8 mouse cellular contexts compared by ENCODE assay signal in genomic region chr11:97536083-97536747, GRCm38 (mm10). TPM values are rescaled to one million over a fixed set of nuclear protein-coding genes. Genes with fewer than 3 reads are reported as not detected.
DNase-seq lines count a peak whose midpoint lies in the region; ATAC-seq and TF ChIP-seq lines count a peak whose summit lies in the region.

No protein-coding gene starts in this region.

- no peak for TF ChIP-seq EP300 in heart, adult 2 months (IDR thresholded peaks at IDR 0.05; ENCODE audit: insufficient read depth, low read depth, low read length)

- no peak for DNase-seq in heart, adult 2 months
- DNase-seq in brain, adult 2 months (ENCODE audit: low read depth, low spot score) = peak; percentile 57
- no peak for DNase-seq in liver, embryonic 13.5 days
- DNase-seq in right cerebral cortex, postnatal 10 days (ENCODE audit: low spot score in 2 of 2) = no peak
- DNase-seq in lung, adult 2 months = no peak
- no peak for DNase-seq in testis, postnatal 14 days (ENCODE audit: low spot score)

- no peak for TF ChIP-seq POLR2A in heart, adult 2 months (IDR thresholded peaks at IDR 0.05; ENCODE audit: insufficient read depth, low read depth, low read length)
- no peak for TF ChIP-seq POLR2A in lung, adult 2 months (IDR thresholded peaks at IDR 0.05; ENCODE audit: borderline replicate concordance, extremely low read depth, low read depth, low read length)

- no peak for TF ChIP-seq CTCF in heart, adult 2 months (IDR thresholded peaks at IDR 0.05)
- no peak for TF ChIP-seq CTCF in lung, adult 2 months (IDR thresholded peaks at IDR 0.05; ENCODE audit: insufficient read depth, low read length)

- WGBS in heart, embryonic 13.5 days = 11% methylated on average over 35 of the region's 35 CpGs
- 9% methylated on average over 35 of the region's 35 CpGs for WGBS in heart, adult 2 months
- 29% methylated on average over 35 of the region's 35 CpGs for WGBS in forebrain, embryonic 13.5 days
- 10% methylated on average over 35 of the region's 35 CpGs for WGBS in liver, embryonic 13.5 days (ENCODE audit: insufficient replicate concordance)
- WGBS in lung, adult 2 months = 25% methylated on average over 35 of the region's 35 CpGs

- intact Hi-C loops in heart, adult 2 months (cut with DNase I) = no loop called here

- H3K9ac ChIP-seq in heart, embryonic 13.5 days = peak overlapping the region; percentile 72
- no peak overlapping the region for H3K9ac ChIP-seq in heart, adult 2 months (ENCODE audit: low read depth, low read length)
- H3K9ac ChIP-seq in forebrain, embryonic 13.5 days = 0 out of 2 replicates have a peak overlapping the region, but pooled peaks have one; percentile 58
- no peak overlapping the region for H3K9ac ChIP-seq in liver, embryonic 13.5 days

- H3K4me1 ChIP-seq in heart, embryonic 13.5 days = peaks cover 43% of the 10 kb centered on the region
- H3K4me1 ChIP-seq in heart, adult 2 months (ENCODE audit: control insufficient read depth, insufficient read depth, low read length) = no peaks in the 10 kb centered on the region
- H3K4me1 ChIP-seq in forebrain, embryonic 13.5 days = peaks cover 75% of the 10 kb centered on the region
- H3K4me1 ChIP-seq in liver, embryonic 13.5 days (replicated peaks) = peaks cover 37% of the 10 kb centered on the region
- H3K4me1 ChIP-seq in lung, adult 2 months (ENCODE audit: control insufficient read depth, insufficient read depth, low read length) = peaks cover 6% of the 10 kb centered on the region; the same call in 1 of the 2 replicates

- no peaks in the 10 kb centered on the region for H3K36me3 ChIP-seq in heart, embryonic 13.5 days
- no peaks in the 10 kb centered on the region for H3K36me3 ChIP-seq in heart, adult 2 months (ENCODE audit: control insufficient read depth, insufficient read depth, low read length)
- H3K36me3 ChIP-seq in forebrain, embryonic 13.5 days (ENCODE audit: poor library complexity, severe bottlenecking) = peaks cover 26% of the 10 kb centered on the region
- no peaks in the 10 kb centered on the region for H3K36me3 ChIP-seq in liver, embryonic 13.5 days

- no peaks in the 10 kb centered on the region for H3K79me2 ChIP-seq in heart, adult 2 months (replicated peaks; ENCODE audit: control insufficient read depth, insufficient read depth, low read length)

- ATAC-seq in heart, embryonic 13.5 days (ENCODE audit: extremely low read depth, insufficient number of reproducible peaks, low FRiP score, low TSS enrichment) = no peak
- no peak for ATAC-seq in forebrain, embryonic 13.5 days
- no peak for ATAC-seq in liver, embryonic 13.5 days (ENCODE audit: low read depth)

- H3K4me3 ChIP-seq in heart, embryonic 13.5 days = peak overlapping the region; percentile 53
- H3K4me3 ChIP-seq in heart, adult 2 months = no peak overlapping the region
- peak overlapping the region; percentile 30 for H3K4me3 ChIP-seq in forebrain, embryonic 13.5 days
- peak overlapping the region; percentile 35; the same call in 1 of the 2 replicates for H3K4me3 ChIP-seq in liver, embryonic 13.5 days (replicated peaks)
- no peak overlapping the region for H3K4me3 ChIP-seq in lung, adult 2 months (replicated peaks; ENCODE audit: extremely low read depth, low read depth, low read length)

- peak overlapping the region; percentile 77 for H3K4me2 ChIP-seq in heart, embryonic 13.5 days
- H3K4me2 ChIP-seq in forebrain, embryonic 13.5 days = peak overlapping the region; percentile 63
- peak overlapping the region; percentile 53; the same call in 1 of the 2 replicates for H3K4me2 ChIP-seq in liver, embryonic 13.5 days

- no peak overlapping the region for H3K27ac ChIP-seq in heart, embryonic 13.5 days (replicated peaks)
- no peak overlapping the region for H3K27ac ChIP-seq in heart, adult 2 months
- H3K27ac ChIP-seq in forebrain, embryonic 13.5 days = no peak overlapping the region
- no peak overlapping the region for H3K27ac ChIP-seq in liver, embryonic 13.5 days

- H3K9me3 ChIP-seq in heart, embryonic 13.5 days = no peaks in the 10 kb centered on the region
- H3K9me3 ChIP-seq in forebrain, embryonic 13.5 days (replicated peaks) = no peaks in the 10 kb centered on the region
- no peaks in the 10 kb centered on the region for H3K9me3 ChIP-seq in liver, embryonic 13.5 days (replicated peaks)

- peaks cover 97% of the 10 kb centered on the region for H3K27me3 ChIP-seq in heart, embryonic 13.5 days (replicated peaks)
- peaks cover 27% of the 10 kb centered on the region for H3K27me3 ChIP-seq in heart, adult 2 months (ENCODE audit: control insufficient read depth, insufficient read depth, low read length)
- peaks cover 66% of the 10 kb centered on the region for H3K27me3 ChIP-seq in forebrain, embryonic 13.5 days
- peaks cover 97% of the 10 kb centered on the region for H3K27me3 ChIP-seq in liver, embryonic 13.5 days

RNA-seq across cellular contexts. Expression of gene 4933428G20Rik, which starts 36.1 kb away (rescaled TPM):
- 0.84 and 1.5 TPM in 2 replicates for polyA plus RNA-seq in heart, embryonic 13.5 days (2015; fragmentation: Nextera tagmentation; extraction: Ambion mirVana)
- not detected for total RNA-seq in heart, adult 2 months (2021)
- polyA plus RNA-seq in heart, adult 2 months (2012; rRNA removed) = not detected in 2 replicates
- 0.46 and 1.0 TPM in 2 replicates for polyA plus RNA-seq in forebrain, embryonic 13.5 days (2015; fragmentation: Nextera tagmentation; extraction: Ambion mirVana)
- polyA plus RNA-seq in liver, embryonic 13.5 days (2015; fragmentation: Nextera tagmentation; extraction: Ambion mirVana) = 0.75 and 0.81 TPM in 2 replicates
- 0.08 TPM in 1 of 2 replicates, not detected in the other for polyA plus RNA-seq in lung, adult 2 months (2012; rRNA removed)

RNA-seq across cellular contexts. Expression of gene Srcin1, which starts 39.8 kb away (rescaled TPM):
- polyA plus RNA-seq in heart, embryonic 13.5 days (2015; fragmentation: Nextera tagmentation; extraction: Ambion mirVana) = 0.03 and 0.08 TPM in 2 replicates
- under 1 TPM; 0.13 to 0.36 TPM for total RNA-seq in heart, adult 2 months (2021)
- 0.26 and 0.31 TPM in 2 replicates for polyA plus RNA-seq in heart, adult 2 months (2012; rRNA removed)
- 5.6 and 6.4 TPM in 2 replicates for polyA plus RNA-seq in forebrain, embryonic 13.5 days (2015; fragmentation: Nextera tagmentation; extraction: Ambion mirVana)
- 0.01 TPM in 1 of 2 replicates, not detected in the other for polyA plus RNA-seq in liver, embryonic 13.5 days (2015; fragmentation: Nextera tagmentation; extraction: Ambion mirVana)
- polyA plus RNA-seq in lung, adult 2 months (2012; rRNA removed) = 6.4 and 7.0 TPM in 2 replicates

Comparison
In these comparisons a context has a peak if more than half of its experiments do, and no peak if none do; other contexts are left out.
1. H3K4me3 ChIP-seq: peak in heart, embryonic 13.5 days (single experiment), forebrain, embryonic 13.5 days (single experiment) and liver, embryonic 13.5 days (single experiment); none in heart, adult 2 months (single experiment) and lung, adult 2 months (single experiment).
2. H3K9ac ChIP-seq: peak in heart, embryonic 13.5 days (single experiment) and forebrain, embryonic 13.5 days (single experiment); none in heart, adult 2 months (single experiment) and liver, embryonic 13.5 days (single experiment).
3. Peak in every context shown above with its lines, with median percentiles within 50 percentile points of each other: H3K4me2 ChIP-seq.